Comparison of ENCODE assay signal across 8 mouse cellular contexts in genomic region chr17:28876821-28877220, GRCm38 (mm10). TPM values are rescaled to one million over a fixed set of nuclear protein-coding genes. Genes with fewer than 3 reads are reported as not detected.
A peak's percentile ranks its signal among the peaks of the same experiment; 100 is the strongest.
DNase-seq lines count a peak whose midpoint lies in the region; ATAC-seq and TF ChIP-seq lines count a peak whose summit lies in the region.

No protein-coding gene starts in this region.

- in situ Hi-C loops in CH12.LX (cut with MboI; ENCODE audit: low pct_ligation_motif_present, low pct_unique_long_range_greater_than_20kb, low sequenced_read_pairs), result loop anchor here (10.0 kb wide), 1 partner anchor 102 kb away; no protein-coding TSS in a partner anchor

- peaks cover 22% of the 10 kb centered on the region for H3K4me1 ChIP-seq in heart, embryonic 10.5 days
- H3K4me1 ChIP-seq in CH12.LX (ENCODE audit: control insufficient read depth in 1 of 2, insufficient read depth in 2 of 2), result peaks cover 0 to 4% of the 10 kb centered on the region in 2 experiments; a peak in 2 of 4 replicates
- peaks cover 10% of the 10 kb centered on the region for H3K4me1 ChIP-seq in hindbrain, embryonic 16.5 days (ENCODE audit: control insufficient read depth, insufficient read depth, low read depth, low read length)
- H3K4me1 ChIP-seq in megakaryocyte, embryonic 14.5 days, result peaks cover 18% of the 10 kb centered on the region

- peak overlapping the region; percentile 20; the same call in 1 of the 2 replicates for H3K4me3 ChIP-seq in heart, embryonic 10.5 days
- no peak overlapping the region for H3K4me3 ChIP-seq in CH12.LX (replicated peaks in 1 of 3; ENCODE audit: low read depth in 2 of 3, low read length in 2 of 3, poor library complexity in 1 of 3)
- H3K4me3 ChIP-seq in hindbrain, embryonic 16.5 days (ENCODE audit: low read length), result no peak overlapping the region
- H3K4me3 ChIP-seq in megakaryocyte, embryonic 14.5 days (replicated peaks), result peak overlapping the region; percentile 50

- ATAC-seq in common myeloid progenitor, adult 5-6 weeks (replicated peaks; ENCODE audit: low read depth, poor library complexity, severe bottlenecking), result peak; percentile 50
- ATAC-seq in hindbrain, embryonic 16.5 days, result no peak

- TF ChIP-seq RAD21 in CH12.LX (IDR thresholded peaks at IDR 0.05; ENCODE audit: low read depth, low read length), result no peak; the same call in none of the 2 replicates

- no peaks in the 10 kb centered on the region for H3K36me3 ChIP-seq in heart, embryonic 10.5 days
- H3K36me3 ChIP-seq in CH12.LX (replicated peaks in 1 of 2; ENCODE audit: control insufficient read depth in 1 of 2, insufficient read depth in 1 of 2, low read length in 1 of 2), result no peaks in the 10 kb centered on the region
- H3K36me3 ChIP-seq in hindbrain, embryonic 16.5 days (ENCODE audit: control insufficient read depth, insufficient read depth, low read length), result no peaks in the 10 kb centered on the region
- H3K36me3 ChIP-seq in megakaryocyte, embryonic 14.5 days (replicated peaks; ENCODE audit: low read length), result no peaks in the 10 kb centered on the region

- no peak overlapping the region for H3K4me2 ChIP-seq in CH12.LX (ENCODE audit: insufficient read depth, low read depth, poor library complexity, severe bottlenecking)
- 0 out of 2 replicates have a peak overlapping the region, but pooled peaks have one; percentile 15 for H3K4me2 ChIP-seq in hindbrain, embryonic 16.5 days (ENCODE audit: low read length)

- no peaks in the 10 kb centered on the region for H3K79me2 ChIP-seq in CH12.LX (replicated peaks; ENCODE audit: control insufficient read depth, extremely low read depth, insufficient read depth, poor library complexity, severe bottlenecking)

- no peak for TF ChIP-seq POLR2A in CH12.LX (IDR thresholded peaks at IDR 0.05; ENCODE audit: low read depth, low read length)

- H3K27me3 ChIP-seq in heart, embryonic 10.5 days (ENCODE audit: insufficient read depth, poor library complexity, severe bottlenecking), result peaks cover 43% of the 10 kb centered on the region
- H3K27me3 ChIP-seq in CH12.LX (replicated peaks), result peaks cover 25% of the 10 kb centered on the region
- H3K27me3 ChIP-seq in hindbrain, embryonic 16.5 days (replicated peaks; ENCODE audit: control insufficient read depth, insufficient read depth, low read length), result 0 out of 2 replicates have a peak, but pooled peaks cover 2% of the 10 kb centered on the region
- H3K27me3 ChIP-seq in megakaryocyte, embryonic 14.5 days (replicated peaks), result peaks cover 68% of the 10 kb centered on the region

- dilution Hi-C loops in CH12.LX (cut with MboI; ENCODE audit: extremely low pct_ligation_motif_present, extremely low pct_unique_long_range_greater_than_20kb, low sequenced_read_pairs), result no loop called here

- TF ChIP-seq EP300 in CH12.LX (IDR thresholded peaks at IDR 0.05; ENCODE audit: low read length), result no peak

- DNase-seq in heart, embryonic 10.5 days (ENCODE audit: low spot score), result no peak
- no peak for DNase-seq in heart, adult 18-20 months
- no peak for DNase-seq in CH12.LX (ENCODE audit: extremely low read depth)
- peak; percentile 75 for DNase-seq in thymus, postnatal 4 days
- no peak for DNase-seq in urinary bladder, adult 2 months (ENCODE audit: low spot score)

- H3K9me3 ChIP-seq in heart, embryonic 10.5 days, result no peaks in the 10 kb centered on the region
- H3K9me3 ChIP-seq in CH12.LX (replicated peaks; ENCODE audit: low read length), result no peaks in the 10 kb centered on the region
- no peaks in the 10 kb centered on the region for H3K9me3 ChIP-seq in hindbrain, embryonic 16.5 days (ENCODE audit: control insufficient read depth, low read length)
- H3K9me3 ChIP-seq in megakaryocyte, embryonic 14.5 days, result no peaks in the 10 kb centered on the region

- WGBS in heart, embryonic 10.5 days, result 15% methylated on average over 19 of the region's 19 CpGs
- 16% methylated on average over 19 of the region's 19 CpGs for WGBS in hindbrain, embryonic 16.5 days

- H3K27ac ChIP-seq in heart, embryonic 10.5 days, result 0 out of 2 replicates have a peak overlapping the region, but pooled peaks have one; percentile 6
- H3K27ac ChIP-seq in CH12.LX (ENCODE audit: insufficient read depth, low read depth), result no peak overlapping the region
- no peak overlapping the region for H3K27ac ChIP-seq in hindbrain, embryonic 16.5 days (ENCODE audit: low read depth, low read length)

- peak; percentile 15 to 52; a peak in 2 of 4 replicates for TF ChIP-seq CTCF in CH12.LX (conservative IDR thresholded peaks at IDR 0.05 in 1 of 2, IDR thresholded peaks at IDR 0.05 in 1 of 2; ENCODE audit: low read depth in 2 of 2, low read length in 2 of 2)

- H3K9ac ChIP-seq in CH12.LX (ENCODE audit: insufficient read depth, low read depth), result no peak overlapping the region
- no peak overlapping the region; the same call in 1 of the 2 replicates for H3K9ac ChIP-seq in hindbrain, embryonic 16.5 days (ENCODE audit: low read depth, low read length)

TF ChIP-seq in CH12.LX, 34 proteins besides CTCF, POLR2A, EP300 and RAD21:
- TF ChIP-seq ELF1 (IDR thresholded peaks at IDR 0.05; ENCODE audit: low read depth, low read length), result no peak
- no peak for TF ChIP-seq ZKSCAN1 (IDR thresholded peaks at IDR 0.05; ENCODE audit: borderline replicate concordance, low read depth, low read length)
- TF ChIP-seq ZMIZ1 (IDR thresholded peaks at IDR 0.05; ENCODE audit: low read depth, low read length), result no peak
- no peak for TF ChIP-seq POLR2AphosphoS2 (IDR thresholded peaks at IDR 0.05; ENCODE audit: low read depth, low read length)
- no peak for TF ChIP-seq SIN3A (IDR thresholded peaks at IDR 0.05; ENCODE audit: low read length)
- no peak for TF ChIP-seq KAT2A (IDR thresholded peaks at IDR 0.05; ENCODE audit: insufficient replicate concordance, low read length)
- no peak for TF ChIP-seq BHLHE40 (IDR thresholded peaks at IDR 0.05; ENCODE audit: low read depth, low read length)
- no peak for TF ChIP-seq HCFC1 (IDR thresholded peaks at IDR 0.05; ENCODE audit: low read depth, low read length)
- no peak for TF ChIP-seq MYC (IDR thresholded peaks at IDR 0.05; ENCODE audit: low read depth, low read length)

RNA-seq across cellular contexts. Expression of gene Pnpla1, which starts 18.6 kb away (rescaled TPM):
- not detected in 2 replicates for polyA plus RNA-seq in heart, embryonic 10.5 days (2016; fragmentation: Nextera tagmentation; extraction: Ambion mirVana)
- not detected for total RNA-seq in heart, adult 18-20 months (2021)
- total RNA-seq in CH12.LX (2012; rRNA removed) (not detected in 2 replicates), CH12.LX (2014; rRNA removed) (not detected in 2 replicates)
- not detected in 2 replicates for polyA plus RNA-seq in CH12.LX (2012; ENCODE audit: insufficient read length, low read depth)
- total RNA-seq in common myeloid progenitor, adult 5-6 weeks (2017), result not detected in 2 replicates
- polyA plus RNA-seq in hindbrain, embryonic 16.5 days (2015; fragmentation: Nextera tagmentation; extraction: Ambion mirVana), result not detected in 2 replicates
- polyA plus RNA-seq in megakaryocyte, embryonic 14.5 days (2012; ENCODE audit: insufficient read depth, low replicate concordance), result 0.10 TPM in 1 of 2 replicates, not detected in the other
- 0.01 TPM in 1 of 2 replicates, not detected in the other for polyA plus RNA-seq in urinary bladder, adult 2 months (2012; rRNA removed)

RNA-seq across cellular contexts. Expression of gene 4930539E08Rik, which starts 38.3 kb away (rescaled TPM):
- polyA plus RNA-seq in heart, embryonic 10.5 days (2016; fragmentation: Nextera tagmentation; extraction: Ambion mirVana), result 0.13 and 0.25 TPM in 2 replicates
- total RNA-seq in heart, adult 18-20 months (2021), result under 1 TPM in 1 of 2 experiments, not detected in 1; 0.08 TPM
- total RNA-seq in CH12.LX (2012; rRNA removed) (1.4 TPM in 2 replicates), CH12.LX (2014; rRNA removed) (0.57 and 0.62 TPM in 2 replicates)
- 1.2 and 1.4 TPM in 2 replicates for polyA plus RNA-seq in CH12.LX (2012; ENCODE audit: insufficient read length, low read depth)
- total RNA-seq in common myeloid progenitor, adult 5-6 weeks (2017), result 1.0 and 1.6 TPM in 2 replicates
- 2.4 TPM in 2 replicates for polyA plus RNA-seq in hindbrain, embryonic 16.5 days (2015; fragmentation: Nextera tagmentation; extraction: Ambion mirVana)
- polyA plus RNA-seq in megakaryocyte, embryonic 14.5 days (2012; ENCODE audit: insufficient read depth, low replicate concordance), result not detected in 2 replicates
- 0.14 and 0.29 TPM in 2 replicates for polyA plus RNA-seq in urinary bladder, adult 2 months (2012; rRNA removed)

Comparison
In these comparisons a context has a peak if more than half of its experiments do, and no peak if none do; other contexts are left out.
1. H3K4me3 ChIP-seq: peak in heart, embryonic 10.5 days (single experiment) and megakaryocyte, embryonic 14.5 days (single experiment); none in CH12.LX (0 of 3) and hindbrain, embryonic 16.5 days (single experiment).